Mouse (Mus musculus): ENCODE data around the gene Lsp1.

DNA sequence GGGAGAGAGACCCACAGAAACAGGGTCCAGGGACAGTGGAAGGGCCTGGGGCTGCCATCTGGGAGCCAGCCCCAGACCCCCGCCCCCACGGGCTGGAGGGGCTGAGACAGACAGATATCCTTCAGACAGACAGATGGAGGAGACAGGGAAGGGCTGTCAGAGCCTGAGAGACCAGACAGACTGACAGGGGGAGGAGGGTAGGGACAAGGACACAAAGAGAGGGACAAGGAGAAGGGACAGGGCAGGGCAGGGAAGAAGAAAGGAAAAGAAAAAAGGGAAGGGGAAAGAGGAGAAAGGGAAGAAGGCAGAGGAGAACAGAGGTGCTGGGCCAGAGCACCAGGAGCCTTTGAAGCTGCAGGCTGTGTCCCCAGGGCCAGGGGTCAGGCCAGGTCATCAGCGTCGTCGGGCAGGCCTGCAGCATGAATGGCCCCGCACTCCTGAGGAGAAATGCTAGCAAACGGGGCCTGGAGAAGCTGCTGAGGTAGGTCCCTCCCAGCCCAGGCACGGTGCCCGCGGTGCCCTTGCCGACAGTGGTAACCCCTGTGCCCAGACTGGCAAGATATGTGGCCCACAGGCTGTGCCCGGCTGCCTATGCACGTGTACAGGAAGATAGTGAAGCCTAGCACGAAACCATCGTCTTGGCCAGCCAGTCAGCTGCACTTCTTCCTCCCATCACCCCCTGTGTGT, 11.4 kb downstream of the Lsp1 start:
- TF ChIP-seq CTCF (IDR thresholded peaks at IDR 0.05; ENCODE audit: borderline replicate concordance, insufficient read depth, low read length) (no peak), POLR2A (IDR thresholded peaks at IDR 0.05; ENCODE audit: low read depth, low read length) (peak; percentile 8)

Measured in embryonic fibroblast, embryonic 13.5 days (primary cell).